Mouse (Mus musculus) pancreas, adult 10 weeks (tissue): ENCODE measurements around the gene St6galnac5. TPM values are rescaled to one million over a fixed set of nuclear protein-coding genes. Genes with fewer than 3 reads are reported as not detected.

ENCODE experiments used
- polyA plus RNA-seq: library from polyadenylated mRNA; stranded (reverse); fragments of 350-450 nt; fragmentation: Illumina TruSeq; extraction: RNeasy Lipid Tissue Mini Kit (QIAGEN cat#74804); gene quantifications from one replicate; pipeline ENCODE4 v1.2.3, GENCODE M21; 2015; ENCODE audit warnings: low read depth, low replicate concordance; ENCODE audit not compliant: insufficient read depth

St6galnac5 gene
- polyA plus RNA-seq, result 0.22 TPM

DNA sequence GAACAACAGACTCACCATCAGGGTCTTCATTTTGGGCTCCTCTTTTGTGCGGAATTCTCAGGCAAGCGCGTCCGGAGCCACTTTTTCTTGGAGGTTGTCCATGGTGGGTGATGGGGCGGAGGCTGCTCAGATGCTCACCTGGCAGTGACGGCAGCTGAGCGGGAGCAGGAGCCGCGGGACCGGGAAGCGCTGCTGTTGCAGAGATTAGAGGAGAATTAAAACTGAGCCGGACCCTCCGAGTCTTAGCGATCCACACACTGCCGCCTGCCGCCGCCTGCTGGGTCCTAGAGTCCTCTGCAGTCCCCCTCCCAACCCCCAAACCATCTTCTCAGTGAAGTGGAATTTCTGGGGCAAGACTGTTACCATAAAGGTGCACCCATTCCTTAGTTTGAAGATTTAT is at the start of gene St6galnac5:
Gene St6galnac5 (minus strand): TSS at position 259 of the 400 bp plus-strand sequence.

